Mouse (Mus musculus) forebrain, embryonic 11.5 days (tissue): Measurements from ENCODE around the gene Plekhg1. TPM values are rescaled to one million over a fixed set of nuclear protein-coding genes. Genes with fewer than 3 reads are reported as not detected.

Experiments
- ATAC-seq: fragments of 200-750 bp; cut with Nextera tagmentation; replicated peaks from 2 replicates; pipeline ENCODE4 v1.8.0; 2017; ENCODE audit warnings: moderate TSS enrichment; ENCODE audit not compliant: low FRiP score
- DNase-seq: peaks from one replicate; pipeline ENCODE4 v3.0.0-alpha.2; 2017; ENCODE audit warnings: low spot score
- H3K27ac ChIP-seq: fragments of 300-500 bp; sonication (generic); 2 replicates; pipeline ENCODE4 v1.5.1; 2014; ENCODE audit warnings: low read depth, low read length
- H3K27me3 ChIP-seq: fragments of 300-500 bp; sonication (generic); 2 replicates; pipeline ENCODE4 v1.6.1; 2014; ENCODE audit warnings: mild to moderate bottlenecking, low read length, mixed read lengths; ENCODE audit not compliant: control insufficient read depth, insufficient read depth
- H3K36me3 ChIP-seq: fragments of 300-500 bp; sonication (generic); 2 replicates; pipeline ENCODE4 v1.6.1; 2014; ENCODE audit warnings: mild to moderate bottlenecking, low read length, moderate library complexity, mixed read lengths; ENCODE audit not compliant: control insufficient read depth, insufficient read depth
- H3K4me1 ChIP-seq: fragments of 300-500 bp; sonication (generic); replicated peaks from 2 replicates; pipeline ENCODE4 v1.6.1; 2014; ENCODE audit warnings: low read length, mixed read lengths; ENCODE audit not compliant: control insufficient read depth, insufficient read depth
- H3K4me2 ChIP-seq: fragments of 300-500 bp; sonication (generic); 2 replicates; pipeline ENCODE4 v1.6.1; 2014; ENCODE audit warnings: low read depth, mild to moderate bottlenecking, low read length, moderate library complexity, mixed read lengths; ENCODE audit not compliant: severe bottlenecking
- H3K4me3 ChIP-seq: fragments of 300-500 bp; sonication (generic); 2 replicates; pipeline ENCODE4 v1.5.1; 2014; ENCODE audit warnings: low read depth, low read length
- H3K9ac ChIP-seq: fragments of 300-500 bp; sonication (generic); 2 replicates; pipeline ENCODE4 v1.6.1; 2014; ENCODE audit warnings: low read length
- H3K9me3 ChIP-seq: fragments of 300-500 bp; sonication (generic); 2 replicates; pipeline ENCODE4 v1.6.1; 2016; ENCODE audit warnings: low read length, mixed read lengths; ENCODE audit not compliant: control insufficient read depth
- WGBS: fragments of 180-500 bp; shearing (Covaris S2); extraction: QIAGEN DNeasy Blood & Tissue Kit; methylation state at CpG from one replicate; pipeline ENCODE4 v1.1.7; 2014; 5-methylcytosine and 5-hydroxymethylcytosine counted together
- polyA plus RNA-seq: library from polyadenylated mRNA; unstranded; fragments of >200 nt; fragmentation: Nextera tagmentation; extraction: Ambion mirVana; gene quantifications from 2 replicates; pipeline ENCODE4 v1.2.1, GENCODE M21; 2014

Plekhg1 gene
- polyA plus RNA-seq, 1 experiment from 2014 or later = 15.7 TPM

DNA sequence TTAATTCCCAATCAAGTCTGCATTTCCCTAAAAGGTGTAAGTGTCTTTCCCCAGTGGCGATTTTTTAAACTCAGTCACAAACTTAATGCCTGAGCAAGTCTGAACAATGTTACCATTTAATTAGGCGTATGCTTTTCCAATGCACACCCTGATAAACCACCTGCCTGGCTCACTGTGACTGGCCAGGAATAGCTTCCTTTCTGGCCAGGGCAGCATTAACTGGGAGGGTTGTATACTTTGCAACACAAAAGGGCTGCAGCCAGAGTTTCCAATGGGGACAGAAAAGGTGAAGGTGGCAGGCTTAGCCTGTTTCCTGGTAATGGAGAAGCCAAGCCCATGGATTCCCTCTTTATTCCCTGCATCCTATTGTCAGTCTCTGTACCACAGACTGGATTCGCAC lies 10.5 kb upstream of the Plekhg1 start:
- DNase-seq = no peak
- H3K27ac ChIP-seq = no peak overlapping the region

DNA sequence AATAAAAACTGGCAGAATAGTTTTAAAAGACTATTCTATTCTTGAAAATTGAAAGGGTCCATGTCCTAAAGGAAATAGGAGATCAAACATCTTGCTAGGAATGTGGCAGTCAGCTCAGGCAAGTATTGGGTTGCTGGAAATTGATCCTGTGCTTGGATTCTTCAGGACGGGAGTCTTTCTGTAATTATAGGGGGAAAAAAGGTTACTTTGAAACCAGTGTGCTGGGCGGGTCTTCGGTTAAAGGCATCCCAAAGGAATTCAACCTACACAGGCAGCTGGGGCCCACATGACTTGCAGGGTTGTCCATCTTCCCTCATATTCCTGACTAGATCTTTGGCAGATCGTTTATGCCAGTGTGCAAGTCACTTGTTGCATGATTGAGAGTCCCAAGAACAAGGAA lies 9.8 kb upstream of the Plekhg1 start:
- no peak for ATAC-seq
- Histone ChIP-seq H3K27me3 (no peaks in the 10 kb centered on the region), H3K27ac (no peak overlapping the region), H3K9ac (no peak overlapping the region), H3K4me1 (0 out of 2 replicates have a peak, but pooled peaks cover 5% of the 10 kb centered on the region), H3K9me3 (no peaks in the 10 kb centered on the region), H3K4me3 (no peak overlapping the region), H3K4me2 (no peak overlapping the region), H3K36me3 (no peaks in the 10 kb centered on the region)
- DNase-seq = no peak
- WGBS = 48% methylated on average over 4 of the region's 4 CpGs

More for the DNA sequence above, 10.5 kb upstream of the Plekhg1 start:
- WGBS = 38% methylated on average over 3 of the region's 3 CpGs
- no peak for ATAC-seq
- Histone ChIP-seq H3K4me1 (0 out of 2 replicates have a peak, but pooled peaks cover 5% of the 10 kb centered on the region), H3K27me3 (no peaks in the 10 kb centered on the region), H3K36me3 (no peaks in the 10 kb centered on the region), H3K9me3 (no peaks in the 10 kb centered on the region), H3K4me3 (no peak overlapping the region), H3K4me2 (no peak overlapping the region), H3K9ac (no peak overlapping the region)

DNA sequence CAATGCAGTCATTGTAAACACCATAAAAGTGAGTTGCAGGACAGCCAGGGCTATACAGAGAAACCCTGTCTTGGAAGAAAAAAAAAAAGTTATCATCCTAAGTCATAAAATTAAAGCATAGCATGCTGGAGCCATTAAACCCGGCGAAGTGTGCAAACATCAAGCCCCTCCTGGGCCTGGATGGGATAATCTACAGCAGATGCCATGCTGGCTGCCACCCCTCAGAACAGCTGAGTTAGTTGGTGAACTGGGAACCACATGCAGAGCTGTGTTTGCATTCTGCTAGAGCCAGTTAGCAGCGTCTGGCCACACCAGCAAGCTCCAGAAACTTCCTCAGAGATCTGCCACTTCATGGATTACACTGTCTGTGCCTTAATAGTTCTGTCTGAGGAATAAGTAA lies 3.1 kb upstream of the Plekhg1 start:
- Histone ChIP-seq H3K4me3 (no peak overlapping the region), H3K9me3 (no peaks in the 10 kb centered on the region), H3K4me1 (0 out of 2 replicates have a peak, but pooled peaks cover 2% of the 10 kb centered on the region), H3K9ac (no peak overlapping the region), H3K27ac (no peak overlapping the region), H3K36me3 (no peaks in the 10 kb centered on the region), H3K4me2 (no peak overlapping the region), H3K27me3 (no peaks in the 10 kb centered on the region)
- WGBS = 62% methylated on average over 3 of the region's 3 CpGs
- ATAC-seq (no peak), DNase-seq (no peak)

DNA sequence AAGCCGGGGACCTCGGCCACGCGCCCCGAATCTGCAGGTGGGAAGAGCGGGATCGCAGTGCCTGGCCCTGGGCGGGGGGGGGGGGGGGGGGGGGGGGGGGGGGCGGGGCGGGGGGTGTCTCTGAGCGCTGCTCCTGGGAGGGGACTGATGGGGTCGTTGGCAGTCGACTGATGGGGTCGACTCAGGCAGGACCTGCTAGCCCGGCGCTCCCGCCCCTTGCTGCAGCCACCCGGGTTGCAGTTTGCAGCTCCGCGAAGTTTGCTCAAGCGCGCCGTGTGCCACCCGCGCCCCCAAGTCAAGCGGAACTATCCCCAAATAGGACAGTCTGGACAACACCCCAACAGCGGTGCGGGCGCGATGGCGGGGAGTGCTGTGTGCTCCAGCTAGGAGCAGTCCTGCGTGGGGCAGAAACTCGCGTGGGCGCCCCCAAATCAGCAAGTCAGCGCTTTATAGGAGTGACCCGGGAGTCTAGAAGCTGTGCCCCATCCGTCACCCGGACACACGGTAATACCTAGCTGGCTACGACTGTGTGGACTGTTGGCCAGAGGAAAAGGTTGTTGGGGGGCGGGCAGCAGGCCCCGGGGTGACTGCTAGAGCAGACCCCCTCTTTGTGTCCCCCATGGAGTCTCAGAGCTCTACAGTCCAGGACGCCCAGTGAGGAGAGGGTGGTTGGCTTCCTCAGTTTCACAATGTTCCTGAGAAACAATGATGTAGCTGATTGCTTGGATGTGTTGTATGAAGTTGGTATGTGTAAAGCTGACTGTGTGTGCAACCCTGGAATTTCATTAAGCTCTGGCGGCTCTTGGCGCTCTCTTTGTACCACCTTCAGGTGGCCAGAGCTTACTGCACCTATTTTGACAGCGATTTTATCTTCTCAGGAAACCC lies 582 bp downstream of the Plekhg1 start:
- Histone ChIP-seq H3K36me3 (no peaks in the 10 kb centered on the region), H3K4me3 (peak overlapping the region; percentile 58), H3K9ac (peak overlapping the region; percentile 69), H3K9me3 (no peaks in the 10 kb centered on the region), H3K4me2 (peak overlapping the region; percentile 94), H3K27me3 (no peaks in the 10 kb centered on the region), H3K27ac (peak overlapping the region; percentile 65), H3K4me1 (0 out of 2 replicates have a peak, but pooled peaks cover 2% of the 10 kb centered on the region)
- peak; percentile 84 for DNase-seq
- peak; percentile 86 for ATAC-seq
- WGBS = under 1% methylated on average over 36 of the region's 47 CpGs

DNA sequence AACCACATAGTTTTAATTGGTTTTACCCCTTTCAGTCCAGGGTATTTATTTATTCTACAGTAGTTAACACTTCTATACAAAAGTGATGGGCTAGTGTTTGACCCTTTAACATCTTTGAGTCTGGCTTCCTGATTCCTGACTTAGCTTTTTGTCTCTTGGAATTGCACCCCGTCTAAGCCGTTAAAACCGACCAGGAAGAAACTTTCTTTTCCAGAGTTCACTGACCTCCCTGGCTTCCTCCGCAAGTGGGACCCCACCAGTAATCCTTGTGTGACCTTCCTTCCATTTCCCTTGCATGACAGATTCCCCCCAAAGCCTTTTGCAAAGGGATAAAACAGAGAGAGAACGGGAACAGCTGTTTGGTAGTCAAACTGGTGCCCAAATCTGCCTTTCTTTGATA lies 1.6 kb downstream of the Plekhg1 start:
- ATAC-seq = no peak
- Histone ChIP-seq H3K36me3 (no peaks in the 10 kb centered on the region), H3K4me3 (peak overlapping the region; percentile 58; the same call in 1 of the 2 replicates), H3K27ac (no peak overlapping the region), H3K4me2 (peak overlapping the region; percentile 94; the same call in 1 of the 2 replicates), H3K4me1 (0 out of 2 replicates have a peak, but pooled peaks cover 2% of the 10 kb centered on the region), H3K27me3 (no peaks in the 10 kb centered on the region), H3K9ac (no peak overlapping the region), H3K9me3 (no peaks in the 10 kb centered on the region)
- DNase-seq = no peak
- 2% methylated on average over 5 of the region's 5 CpGs for WGBS

DNA sequence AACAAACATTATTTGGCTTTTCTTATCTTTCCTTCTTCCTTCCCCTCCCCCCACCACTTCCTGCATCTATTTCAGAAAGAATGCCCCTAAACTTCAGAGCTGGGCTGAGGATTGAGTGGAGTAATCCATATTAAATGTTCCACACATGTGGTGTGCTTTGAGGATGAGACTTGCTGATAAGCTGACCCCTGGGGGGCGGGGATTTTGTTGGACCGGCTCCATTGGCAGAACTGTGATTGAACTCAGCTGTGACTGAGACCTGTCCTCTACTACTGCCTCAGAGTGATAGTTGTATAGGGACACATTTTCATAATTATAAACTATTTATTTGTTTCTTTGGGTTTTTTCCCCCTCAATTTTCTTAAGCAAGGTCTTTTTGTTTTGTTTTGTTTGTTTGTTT lies 2.9 kb downstream of the Plekhg1 start:
- Histone ChIP-seq H3K9ac (no peak overlapping the region), H3K27ac (no peak overlapping the region), H3K4me3 (no peak overlapping the region), H3K36me3 (no peaks in the 10 kb centered on the region), H3K27me3 (no peaks in the 10 kb centered on the region), H3K9me3 (no peaks in the 10 kb centered on the region), H3K4me2 (no peak overlapping the region), H3K4me1 (0 out of 2 replicates have a peak, but pooled peaks cover 2% of the 10 kb centered on the region)
- no peak for DNase-seq
- 44% methylated on average over 2 of the region's 2 CpGs for WGBS
- no peak for ATAC-seq

DNA sequence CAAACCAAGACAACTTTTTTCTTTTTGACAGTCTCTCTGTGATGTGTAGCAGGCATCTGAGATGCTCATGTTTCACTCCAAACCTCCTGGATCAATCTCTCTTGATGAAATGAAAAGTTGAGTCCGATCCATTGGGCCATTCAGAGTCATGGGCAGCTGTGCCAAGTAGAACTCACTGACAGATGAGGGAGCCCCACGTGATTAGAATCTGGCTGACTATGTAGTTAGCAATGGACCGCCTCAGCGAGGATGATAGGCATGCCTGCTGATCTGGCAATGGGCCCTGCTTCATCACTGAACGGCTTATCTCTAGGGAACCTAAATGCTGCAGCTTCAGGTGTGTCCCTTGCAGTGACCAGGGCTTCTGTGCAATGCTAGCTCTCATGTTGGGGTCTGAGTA lies 3.7 kb downstream of the Plekhg1 start:
- H3K27ac ChIP-seq = no peak overlapping the region
- 0 out of 2 replicates have a peak, but pooled peaks cover 2% of the 10 kb centered on the region for H3K4me1 ChIP-seq
- DNase-seq = no peak
- no peak overlapping the region for H3K4me3 ChIP-seq
- H3K4me2 ChIP-seq = no peak overlapping the region
- no peaks in the 10 kb centered on the region for H3K9me3 ChIP-seq
- no peak overlapping the region for H3K9ac ChIP-seq
- H3K27me3 ChIP-seq = no peaks in the 10 kb centered on the region
- 88% methylated on average over 5 of the region's 5 CpGs for WGBS
- H3K36me3 ChIP-seq = no peaks in the 10 kb centered on the region
- ATAC-seq = no peak

DNA sequence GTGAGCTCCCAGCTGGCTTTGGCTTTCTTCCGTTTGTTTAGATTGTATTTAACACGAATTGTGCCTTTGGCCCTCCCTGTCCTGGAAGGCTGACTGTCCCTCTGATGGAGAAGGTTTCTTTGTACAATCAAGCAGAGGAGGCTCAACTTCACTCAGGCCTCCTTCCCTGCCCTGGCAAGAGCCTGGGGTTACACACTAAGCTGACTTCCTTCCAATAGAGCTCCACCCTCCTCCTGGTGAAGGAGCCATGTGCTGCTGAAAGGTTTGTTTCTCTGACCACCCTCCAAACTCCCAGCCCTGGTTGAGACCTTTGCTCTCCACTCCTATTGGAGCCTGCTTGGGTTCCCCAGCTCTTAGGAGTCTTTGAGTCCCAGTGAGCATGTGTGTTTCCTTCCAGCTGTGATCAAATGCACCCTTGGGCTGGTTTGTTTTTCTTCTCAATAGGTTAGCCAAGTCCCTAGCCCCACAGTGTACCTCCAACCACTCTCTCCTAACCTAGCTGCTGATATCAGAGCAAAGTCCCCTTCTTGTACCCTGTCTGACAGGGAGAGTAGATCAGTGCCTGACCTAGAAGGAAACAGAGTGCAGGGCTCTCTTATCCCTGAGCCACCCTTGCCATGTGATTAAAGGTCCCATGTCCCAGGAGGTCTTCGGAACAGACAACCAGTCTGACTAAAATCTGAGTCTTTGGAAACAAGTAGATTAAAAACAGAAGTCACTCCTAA lies 6.8 kb downstream of the Plekhg1 start:
- Histone ChIP-seq H3K27ac (no peak overlapping the region), H3K9me3 (no peaks in the 10 kb centered on the region; the same call in 1 of the 2 replicates), H3K4me2 (no peak overlapping the region), H3K9ac (no peak overlapping the region), H3K27me3 (no peaks in the 10 kb centered on the region), H3K36me3 (no peaks in the 10 kb centered on the region), H3K4me1 (no peaks in the 10 kb centered on the region), H3K4me3 (no peak overlapping the region)
- DNase-seq (no peak), ATAC-seq (no peak)
- 67% methylated on average over 3 of the region's 3 CpGs for WGBS
